Mouse (Mus musculus) heart, postnatal 0 days (tissue): ENCODE measurements around the gene Polr2h. TPM values are rescaled to one million over a fixed set of nuclear protein-coding genes. Genes with fewer than 3 reads are reported as not detected.

Experiments used
- ATAC-seq: fragments of 200-750 bp; cut with Nextera tagmentation; 2 replicates; pipeline ENCODE4 v1.8.0; 2017; ENCODE audit warnings: low read depth, moderate number of reproducible peaks, moderate library complexity; ENCODE audit not compliant: insufficient read depth
- DNase-seq: peaks from one replicate; pipeline ENCODE4 v3.0.0-alpha.2; 2016; ENCODE audit warnings: low spot score
- H3K27ac ChIP-seq: fragments of 300-500 bp; sonication (generic); 2 replicates; pipeline ENCODE4 v1.5.1; 2014; ENCODE audit warnings: low read depth, mild to moderate bottlenecking
- H3K27me3 ChIP-seq: fragments of 300-500 bp; sonication (generic); 2 replicates; pipeline ENCODE4 v1.6.1; 2014; ENCODE audit warnings: low read length, mixed read lengths; ENCODE audit not compliant: control insufficient read depth, insufficient read depth
- H3K36me3 ChIP-seq: fragments of 300-500 bp; sonication (generic); replicated peaks from 2 replicates; pipeline ENCODE4 v1.6.1; 2014; ENCODE audit warnings: low read length, mixed read lengths; ENCODE audit not compliant: control insufficient read depth, insufficient read depth
- H3K4me1 ChIP-seq: fragments of 300-500 bp; sonication (generic); 2 replicates; pipeline ENCODE4 v1.6.1; 2014; ENCODE audit warnings: antibody characterized with exemption; ENCODE audit not compliant: control insufficient read depth, insufficient read depth
- H3K4me2 ChIP-seq: fragments of 300-500 bp; sonication (generic); 2 replicates; pipeline ENCODE4 v1.6.1; 2014; ENCODE audit warnings: low read depth, mild to moderate bottlenecking, low read length, moderate library complexity
- H3K4me3 ChIP-seq: fragments of 300-500 bp; sonication (generic); 2 replicates; pipeline ENCODE4 v1.5.1; 2014; ENCODE audit warnings: low read depth, low read length
- H3K9ac ChIP-seq: fragments of 300-500 bp; sonication (generic); replicated peaks from 2 replicates; pipeline ENCODE4 v1.6.1; 2014; ENCODE audit warnings: low read depth, low read length, mixed read lengths
- H3K9me3 ChIP-seq: fragments of 300-500 bp; sonication (generic); replicated peaks from 2 replicates; pipeline ENCODE4 v1.6.1; 2016; ENCODE audit warnings: low read length; ENCODE audit not compliant: control insufficient read depth
- CTCF ChIP-seq: IDR thresholded peaks from 2 replicates; pipeline ENCODE4 v1.5.1; 2016; ENCODE audit warnings: antibody characterized with exemption, control low read depth, low read depth
- EP300 ChIP-seq: IDR thresholded peaks from 2 replicates; pipeline ENCODE4 v1.6.1; 2016; ENCODE audit warnings: antibody characterized with exemption, low read depth
- WGBS: fragments of 180-500 bp; shearing (Covaris S2); extraction: QIAGEN DNeasy Blood & Tissue Kit; methylation state at CpG from one replicate; pipeline ENCODE4 v1.1.7; 2014; 5-methylcytosine and 5-hydroxymethylcytosine counted together
- polyA plus RNA-seq: library from polyadenylated mRNA; unstranded; fragments of >200 nt; fragmentation: Nextera tagmentation; extraction: Ambion mirVana; gene quantifications from 2 replicates; pipeline ENCODE4 v1.2.1, GENCODE M21; 2015
- total RNA-seq: library from RNA; depleted of rRNA; stranded (reverse); fragments of >200 nt; gene quantifications from 2 replicates; pipeline ENCODE4 v1.2.3, GENCODE M21; 2014; ENCODE audit warnings: low replicate concordance; rRNA removed

Polr2h gene
- total and polyA plus RNA-seq, 2 experiments from 2014 or later: 8.6 to 35.7 TPM

DNA sequence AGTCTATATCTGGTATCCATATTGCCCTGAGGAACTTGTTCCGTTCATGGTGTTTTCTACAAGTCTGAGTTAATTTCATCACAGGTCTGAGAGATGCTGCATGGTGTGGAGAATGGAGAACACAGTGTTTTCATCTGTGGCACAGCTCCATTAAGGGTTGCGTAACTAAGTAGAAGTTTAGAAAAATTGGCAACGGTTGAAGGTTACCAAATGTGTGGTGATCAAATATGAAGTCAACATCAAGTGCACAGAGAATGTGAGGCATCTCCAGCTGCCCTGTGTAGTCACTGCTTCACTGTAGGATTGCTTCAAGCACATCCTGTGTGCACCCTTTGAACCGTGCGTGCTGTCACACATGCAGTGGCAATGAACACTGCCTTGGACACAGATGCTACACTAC lies 38.6 kb downstream of the Polr2h start:
- WGBS: 80% methylated on average over 5 of the region's 5 CpGs
- DNase-seq (no peak), ATAC-seq (no peak)

DNA sequence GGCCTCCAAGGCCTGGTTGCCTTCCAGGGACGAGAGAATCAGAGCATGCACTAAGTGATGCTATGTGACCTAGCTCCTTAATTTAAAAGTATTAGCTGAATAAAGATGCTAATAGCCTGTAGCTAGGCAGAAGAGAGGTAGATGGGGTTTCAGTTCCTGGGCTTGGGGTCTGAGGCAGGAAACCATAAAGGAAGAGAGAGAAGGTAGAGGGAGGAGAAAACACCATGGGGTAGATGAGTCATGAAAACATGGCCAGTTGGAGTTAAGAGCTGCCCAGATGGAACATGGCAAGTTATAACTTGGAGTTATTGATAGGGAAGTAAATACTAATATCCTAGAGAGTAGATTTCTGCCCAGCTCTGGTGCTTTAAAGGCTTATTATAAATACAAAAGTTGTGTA lies 39.9 kb downstream of the Polr2h start:
- no peak for ATAC-seq
- no peak for DNase-seq
- Histone ChIP-seq H3K9me3 (no peaks in the 10 kb centered on the region), H3K4me2 (no peak overlapping the region), H3K9ac (no peak overlapping the region), H3K27ac (no peak overlapping the region), H3K27me3 (no peaks in the 10 kb centered on the region), H3K36me3 (no peaks in the 10 kb centered on the region), H3K4me1 (no peaks in the 10 kb centered on the region), H3K4me3 (no peak overlapping the region)
- 64% methylated on average over 1 of the region's 1 CpGs for WGBS
- TF ChIP-seq EP300 (no peak), CTCF (no peak)

More for the DNA sequence above, 38.6 kb downstream of the Polr2h start:
- Histone ChIP-seq H3K27ac (no peak overlapping the region), H3K4me1 (no peaks in the 10 kb centered on the region), H3K4me3 (no peak overlapping the region), H3K36me3 (no peaks in the 10 kb centered on the region), H3K9ac (no peak overlapping the region), H3K9me3 (no peaks in the 10 kb centered on the region), H3K4me2 (no peak overlapping the region), H3K27me3 (no peaks in the 10 kb centered on the region)
- no peak for TF ChIP-seq CTCF
- no peak for TF ChIP-seq EP300

DNA sequence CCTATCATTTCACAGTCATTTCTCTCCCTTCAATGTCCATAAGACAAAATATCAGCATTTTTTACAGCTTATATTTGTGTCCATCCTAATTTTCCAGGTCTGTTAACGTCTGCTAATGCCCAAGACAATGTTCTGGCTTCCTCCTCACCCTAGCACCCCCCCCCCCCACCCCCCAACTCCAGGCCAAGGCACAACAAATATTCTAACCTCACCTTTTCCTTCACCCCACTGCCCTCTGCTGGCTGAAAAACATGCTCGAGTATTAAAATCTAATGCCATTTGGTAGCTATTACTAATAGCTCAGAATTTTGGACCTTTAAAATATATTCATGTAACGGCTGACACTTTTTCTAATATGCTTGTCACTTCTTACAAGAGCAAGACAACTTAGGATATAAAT lies 44.2 kb downstream of the Polr2h start:
- no peak overlapping the region for H3K27ac ChIP-seq
- H3K27me3 ChIP-seq: no peaks in the 10 kb centered on the region
- TF ChIP-seq CTCF (peak; percentile 65), EP300 (no peak)
- no peaks in the 10 kb centered on the region for H3K4me1 ChIP-seq
- ATAC-seq: no peak
- H3K4me2 ChIP-seq: no peak overlapping the region
- no peaks in the 10 kb centered on the region for H3K9me3 ChIP-seq
- no peak overlapping the region for H3K9ac ChIP-seq
- peak; percentile 23 for DNase-seq
- no peaks in the 10 kb centered on the region for H3K36me3 ChIP-seq
- no peak overlapping the region for H3K4me3 ChIP-seq
- 5% methylated on average over 3 of the region's 3 CpGs for WGBS

DNA sequence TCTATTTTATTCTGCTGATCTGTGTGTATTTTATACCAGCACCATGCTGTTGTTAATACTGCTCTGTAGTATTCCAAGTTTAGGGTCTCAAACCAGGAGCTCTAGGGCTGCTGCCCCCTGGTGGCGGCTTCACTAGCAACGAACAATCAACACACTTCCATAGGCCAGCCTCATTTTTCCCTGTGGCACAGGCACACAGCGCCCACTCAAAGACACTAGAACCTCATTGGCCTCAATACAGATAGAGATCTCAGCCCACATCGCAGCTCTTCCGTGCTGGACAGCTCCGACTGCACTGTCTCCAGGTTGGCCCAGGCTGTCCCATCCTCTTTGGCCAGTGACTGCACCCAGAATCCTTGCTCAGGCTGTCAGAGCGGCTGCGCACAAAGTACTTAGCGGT lies 47.8 kb downstream of the Polr2h start:
- Histone ChIP-seq H3K4me3 (no peak overlapping the region), H3K4me2 (no peak overlapping the region), H3K9me3 (no peaks in the 10 kb centered on the region), H3K27ac (no peak overlapping the region), H3K4me1 (no peaks in the 10 kb centered on the region), H3K36me3 (no peaks in the 10 kb centered on the region), H3K27me3 (no peaks in the 10 kb centered on the region), H3K9ac (no peak overlapping the region)
- TF ChIP-seq CTCF (peak; percentile 39), EP300 (no peak)
- ATAC-seq (no peak), DNase-seq (no peak)
- 40% methylated on average over 9 of the region's 9 CpGs for WGBS

Other genes with a start within 250 kb of the Polr2h start
- 67.6 and 86.3 TPM in 2 replicates for gene Eif2b5, start 218.8 kb upstream of the Polr2h start, total RNA-seq
- gene Eif2b5, start 218.8 kb upstream of the Polr2h start, polyA plus RNA-seq: 60.0 and 60.2 TPM in 2 replicates
- gene Dvl3, start 200.7 kb upstream of the Polr2h start, total RNA-seq: 30.1 and 36.9 TPM in 2 replicates
- 10.0 and 11.4 TPM in 2 replicates for gene Dvl3, start 200.7 kb upstream of the Polr2h start, polyA plus RNA-seq
- 327 and 429 TPM in 2 replicates for gene Ap2m1, start 182.2 kb upstream of the Polr2h start, total RNA-seq
- 363 and 375 TPM in 2 replicates for gene Ap2m1, start 182.2 kb upstream of the Polr2h start, polyA plus RNA-seq
- 47.1 and 76.5 TPM in 2 replicates for gene Abcf3, start 169.1 kb upstream of the Polr2h start, total RNA-seq
- 42.2 and 44.3 TPM in 2 replicates for gene Abcf3, start 169.1 kb upstream of the Polr2h start, polyA plus RNA-seq
- 0.46 TPM in 1 of 2 replicates, not detected in the other for gene Vwa5b2, start 128.2 kb upstream of the Polr2h start, total RNA-seq
- 0.04 TPM in 1 of 2 replicates, not detected in the other for gene Vwa5b2, start 128.2 kb upstream of the Polr2h start, polyA plus RNA-seq
- 9.5 and 18.9 TPM in 2 replicates for gene Eef1akmt4, start 106.1 kb upstream of the Polr2h start, total RNA-seq
- 11.2 and 12.6 TPM in 2 replicates for gene Eef1akmt4, start 106.1 kb upstream of the Polr2h start, polyA plus RNA-seq
- gene Gm49333, start 106.1 kb upstream of the Polr2h start, total RNA-seq: not detected in 2 replicates
- not detected in 2 replicates for gene Gm49333, start 106.1 kb upstream of the Polr2h start, polyA plus RNA-seq
- 15.3 and 21.6 TPM in 2 replicates for gene Alg3, start 105.9 kb upstream of the Polr2h start, total RNA-seq
- gene Alg3, start 105.9 kb upstream of the Polr2h start, polyA plus RNA-seq: 20.2 and 20.7 TPM in 2 replicates
- gene Camk2n2, start 96.4 kb upstream of the Polr2h start, total RNA-seq: 0.31 and 1.5 TPM in 2 replicates
- 0.34 and 0.49 TPM in 2 replicates for gene Camk2n2, start 96.4 kb upstream of the Polr2h start, polyA plus RNA-seq
- gene Ece2, start 87.8 kb upstream of the Polr2h start, total RNA-seq: 0.43 and 1.5 TPM in 2 replicates
- 0.21 and 0.26 TPM in 2 replicates for gene Ece2, start 87.8 kb upstream of the Polr2h start, polyA plus RNA-seq
- gene Psmd2, start 66.0 kb upstream of the Polr2h start, total RNA-seq: 156 and 158 TPM in 2 replicates
- 198 and 206 TPM in 2 replicates for gene Psmd2, start 66.0 kb upstream of the Polr2h start, polyA plus RNA-seq
- gene Eif4g1, start 49.4 kb upstream of the Polr2h start, total RNA-seq: 296 and 335 TPM in 2 replicates
- 69.5 and 74.6 TPM in 2 replicates for gene Eif4g1, start 49.4 kb upstream of the Polr2h start, polyA plus RNA-seq
- gene Fam131a, start 24.4 kb upstream of the Polr2h start, total RNA-seq: 24.8 and 25.5 TPM in 2 replicates
- gene Fam131a, start 24.4 kb upstream of the Polr2h start, polyA plus RNA-seq: 8.7 and 8.8 TPM in 2 replicates
- gene Clcn2, start 81 bp downstream of the Polr2h start, total RNA-seq: 4.6 and 16.9 TPM in 2 replicates
- gene Clcn2, start 81 bp downstream of the Polr2h start, polyA plus RNA-seq: 1.4 and 1.9 TPM in 2 replicates
- gene Chrd, start 15.5 kb downstream of the Polr2h start, total RNA-seq: 9.7 and 13.9 TPM in 2 replicates
- gene Chrd, start 15.5 kb downstream of the Polr2h start, polyA plus RNA-seq: 0.43 and 0.49 TPM in 2 replicates
- 0.46 TPM in 1 of 2 replicates, not detected in the other for gene Thpo, start 16.8 kb downstream of the Polr2h start, total RNA-seq
- gene Thpo, start 16.8 kb downstream of the Polr2h start, polyA plus RNA-seq: 0.12 and 0.14 TPM in 2 replicates